Mouse (Mus musculus) stomach, postnatal 0 days (tissue): ENCODE measurements around the gene Tnni3. TPM values are rescaled to one million over a fixed set of nuclear protein-coding genes. Genes with fewer than 3 reads are reported as not detected.
A peak's percentile ranks its signal among the peaks of the same experiment; 100 is the strongest.

ENCODE experiments used
- ATAC-seq: fragments of 200-750 bp; cut with Nextera tagmentation; 2 replicates; pipeline ENCODE4 v1.8.0; 2017; ENCODE audit not compliant: low FRiP score, low TSS enrichment
- DNase-seq: peaks from one replicate; pipeline ENCODE4 v3.0.0-alpha.2; 2016; ENCODE audit warnings: low spot score
- H3K27ac ChIP-seq: fragments of 300-500 bp; sonication (generic); replicated peaks from 2 replicates; pipeline ENCODE4 v1.5.1; 2014; ENCODE audit warnings: mild to moderate bottlenecking, control low read depth
- H3K27me3 ChIP-seq: fragments of 300-500 bp; sonication (generic); 2 replicates; pipeline ENCODE4 v1.6.1; 2014; ENCODE audit warnings: low read length; ENCODE audit not compliant: control insufficient read depth, insufficient read depth
- H3K36me3 ChIP-seq: fragments of 300-500 bp; sonication (generic); 2 replicates; pipeline ENCODE4 v1.6.1; 2014; ENCODE audit warnings: low read length, mixed read lengths; ENCODE audit not compliant: control insufficient read depth, insufficient read depth
- H3K4me1 ChIP-seq: fragments of 300-500 bp; sonication (generic); replicated peaks from 2 replicates; pipeline ENCODE4 v1.6.1; 2014; ENCODE audit warnings: antibody characterized with exemption; ENCODE audit not compliant: control insufficient read depth, insufficient read depth
- H3K4me2 ChIP-seq: fragments of 300-500 bp; sonication (generic); replicated peaks from 2 replicates; pipeline ENCODE4 v1.6.1; 2014; ENCODE audit warnings: low read depth, mild to moderate bottlenecking, control low read depth, moderate library complexity
- H3K4me3 ChIP-seq: fragments of 300-500 bp; sonication (generic); 2 replicates; pipeline ENCODE4 v1.5.1; 2014; ENCODE audit warnings: low read depth, low read length, control low read depth
- H3K9ac ChIP-seq: fragments of 300-500 bp; sonication (generic); 2 replicates; pipeline ENCODE4 v1.6.1; 2014; ENCODE audit warnings: mild to moderate bottlenecking, low read length, control low read depth, mixed read lengths
- H3K9me3 ChIP-seq: fragments of 300-500 bp; sonication (generic); 2 replicates; pipeline ENCODE4 v1.6.1; 2016; ENCODE audit warnings: low read length; ENCODE audit not compliant: control insufficient read depth
- CTCF ChIP-seq: IDR thresholded peaks from 2 replicates; pipeline ENCODE4 v1.5.1; 2016; ENCODE audit warnings: antibody characterized with exemption, low read depth, mild to moderate bottlenecking, moderate library complexity
- EP300 ChIP-seq: optimal IDR thresholded peaks from 2 replicates; pipeline ENCODE3; 2016; ENCODE audit warnings: antibody characterized with exemption
- WGBS: fragments of 180-500 bp; shearing (Covaris S2); extraction: QIAGEN DNeasy Blood & Tissue Kit; methylation state at CpG from one replicate; pipeline ENCODE4 v1.1.7; 2014; 5-methylcytosine and 5-hydroxymethylcytosine counted together
- polyA plus RNA-seq: library from polyadenylated mRNA; unstranded; fragments of >200 nt; fragmentation: Nextera tagmentation; extraction: Ambion mirVana; gene quantifications from 2 replicates; pipeline ENCODE4 v1.2.1, GENCODE M21; 2015

Gene Tnni3
- polyA plus RNA-seq, 1 experiment from 2014 or later, result 24.4 TPM

- H3K4me3 ChIP-seq, result no peak overlapping the region
- H3K9ac ChIP-seq, result peak overlapping the region; percentile 23
- WGBS, result 85% methylated on average over 9 of the region's 9 CpGs
- H3K4me1 ChIP-seq, result peaks cover 12% of the 10 kb centered on the region
- TF ChIP-seq EP300, result no peak
- TF ChIP-seq CTCF, result no peak
- peak overlapping the region; percentile 63 for H3K27ac ChIP-seq
- peak overlapping the region; percentile 72; the same call in 1 of the 2 replicates for H3K4me2 ChIP-seq
- DNase-seq (no peak), ATAC-seq (no peak)
- H3K36me3 ChIP-seq, result peaks cover 15% of the 10 kb centered on the region
- no peaks in the 10 kb centered on the region for H3K9me3 ChIP-seq
- H3K27me3 ChIP-seq, result no peaks in the 10 kb centered on the region
These were observed 26.6 kb downstream of the Tnni3 start for GRCm38 (mm10) chr7:4497271-4497903.

GRCm38 (mm10) chr7:4496468-4496867 lies 27.6 kb downstream of the Tnni3 start:
- H3K4me3 ChIP-seq, result no peak overlapping the region
- DNase-seq (no peak), ATAC-seq (no peak)
- H3K4me1 ChIP-seq, result peaks cover 12% of the 10 kb centered on the region
- H3K9me3 ChIP-seq, result no peaks in the 10 kb centered on the region
- H3K4me2 ChIP-seq, result no peak overlapping the region
- 93% methylated on average over 3 of the region's 3 CpGs for WGBS
- H3K27me3 ChIP-seq, result no peaks in the 10 kb centered on the region
- H3K27ac ChIP-seq, result no peak overlapping the region
- H3K36me3 ChIP-seq, result peaks cover 18% of the 10 kb centered on the region
- no peak overlapping the region for H3K9ac ChIP-seq
- no peak for TF ChIP-seq EP300
- no peak for TF ChIP-seq CTCF

- TF ChIP-seq EP300, result no peak
- no peak for TF ChIP-seq CTCF
- no peak overlapping the region for H3K27ac ChIP-seq
- WGBS, result 23% methylated on average over 1 of the region's 1 CpGs
- no peaks in the 10 kb centered on the region for H3K27me3 ChIP-seq
- H3K4me2 ChIP-seq, result no peak overlapping the region
- no peak overlapping the region for H3K4me3 ChIP-seq
- peaks cover 5% of the 10 kb centered on the region for H3K4me1 ChIP-seq
- peaks cover 18% of the 10 kb centered on the region for H3K36me3 ChIP-seq
- no peak overlapping the region for H3K9ac ChIP-seq
- H3K9me3 ChIP-seq, result no peaks in the 10 kb centered on the region
- no peak for ATAC-seq
- DNase-seq, result no peak
These were observed 30.0 kb downstream of the Tnni3 start for GRCm38 (mm10) chr7:4493991-4494390.

GRCm38 (mm10) chr7:4492284-4493224 lies 31.5 kb downstream of the Tnni3 start:
- Histone ChIP-seq H3K9me3 (no peaks in the 10 kb centered on the region), H3K4me1 (peaks cover 5% of the 10 kb centered on the region), H3K9ac (0 out of 2 replicates have a peak overlapping the region, but pooled peaks have one; percentile 18), H3K27me3 (no peaks in the 10 kb centered on the region), H3K36me3 (peaks cover 18% of the 10 kb centered on the region), H3K4me3 (no peak overlapping the region), H3K27ac (peak overlapping the region; percentile 73), H3K4me2 (no peak overlapping the region)
- no peak for DNase-seq
- TF ChIP-seq EP300 (no peak), CTCF (no peak)
- ATAC-seq, result no peak; the same call in 1 of the 2 replicates
- WGBS, result 73% methylated on average over 13 of the region's 13 CpGs

- ATAC-seq, result peak; percentile 70
- DNase-seq, result peak; percentile 37
These were observed 32.7 kb downstream of the Tnni3 start for GRCm38 (mm10) chr7:4491308-4491707.

GRCm38 (mm10) chr7:4482281-4482680 lies 41.7 kb downstream of the Tnni3 start:
- 87% methylated on average over 12 of the region's 12 CpGs for WGBS
- H3K4me2 ChIP-seq, result no peak overlapping the region
- TF ChIP-seq EP300, result no peak
- TF ChIP-seq CTCF, result no peak
- no peaks in the 10 kb centered on the region; the same call in 1 of the 2 replicates for H3K4me1 ChIP-seq
- no peaks in the 10 kb centered on the region for H3K27me3 ChIP-seq
- no peak overlapping the region for H3K9ac ChIP-seq
- no peak overlapping the region for H3K27ac ChIP-seq
- H3K9me3 ChIP-seq, result no peaks in the 10 kb centered on the region
- peaks cover 45% of the 10 kb centered on the region for H3K36me3 ChIP-seq
- ATAC-seq (no peak), DNase-seq (no peak)
- no peak overlapping the region for H3K4me3 ChIP-seq

More at GRCm38 (mm10) chr7:4491308-4491707, 32.7 kb downstream of the Tnni3 start:
- Histone ChIP-seq H3K9ac (no peak overlapping the region), H3K4me3 (no peak overlapping the region), H3K27me3 (no peaks in the 10 kb centered on the region), H3K27ac (peak overlapping the region; percentile 73), H3K4me2 (no peak overlapping the region), H3K36me3 (peaks cover 17% of the 10 kb centered on the region), H3K9me3 (no peaks in the 10 kb centered on the region), H3K4me1 (peaks cover 5% of the 10 kb centered on the region)
- no peak for TF ChIP-seq EP300
- no peak for TF ChIP-seq CTCF
- 53% methylated on average over 6 of the region's 6 CpGs for WGBS
